Mouse (Mus musculus) layer of hippocampus, adult 18-20 months (tissue): ENCODE results near the gene Trim25. TPM values are rescaled to one million over a fixed set of nuclear protein-coding genes. Genes with fewer than 3 reads are reported as not detected.
"Not testable (repeated sequence)": the region's sequence is repeated elsewhere in the genome, so short reads cannot be mapped to it uniquely, and the experiment has no call there.

ENCODE experiments used
- DNase-seq, 2 experiments: peaks; one replicate each; pipeline ENCODE4 v3.0.0; 2022; ENCODE audit warnings: low spot score in 2 of 2
- total RNA-seq, 2 experiments: library from RNA; stranded (reverse); gene quantifications; 2 replicates each; pipeline ENCODE4 v1.2.3; 2021

The Trim25 gene
- total RNA-seq, 2 experiments from 2014 or later = 3.6 to 3.7 TPM

DNA sequence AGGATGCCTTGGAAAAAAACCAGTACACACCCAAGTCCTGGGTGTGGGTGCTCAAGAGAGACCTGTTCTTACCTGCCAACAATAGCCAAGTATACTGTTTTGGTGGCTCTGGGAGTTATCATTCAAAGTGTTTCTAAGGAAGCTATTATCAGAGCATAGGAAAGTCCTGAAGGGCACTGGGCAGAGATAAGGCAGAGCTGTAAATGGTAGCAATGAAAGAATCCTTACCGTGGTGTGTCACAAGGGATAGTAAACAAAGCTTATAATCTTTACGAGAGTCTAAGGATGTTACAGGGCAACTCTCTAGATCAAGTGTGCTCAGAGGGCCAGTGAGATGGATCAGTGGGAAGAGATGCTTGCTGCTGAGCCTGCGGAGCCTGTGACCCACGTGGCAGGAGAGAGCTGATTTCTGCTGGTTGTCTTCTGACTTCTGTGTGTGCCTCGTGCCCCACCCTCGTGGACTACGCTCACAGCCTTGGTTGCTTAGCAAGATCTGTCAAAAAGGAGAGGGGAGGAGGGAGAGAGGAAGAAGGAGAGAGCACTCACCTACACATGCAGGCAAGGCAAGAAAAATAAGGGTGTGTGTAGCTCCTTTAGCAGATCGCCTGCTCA lies 23.1 kb downstream of the Trim25 start:
- no peak for DNase-seq

DNA sequence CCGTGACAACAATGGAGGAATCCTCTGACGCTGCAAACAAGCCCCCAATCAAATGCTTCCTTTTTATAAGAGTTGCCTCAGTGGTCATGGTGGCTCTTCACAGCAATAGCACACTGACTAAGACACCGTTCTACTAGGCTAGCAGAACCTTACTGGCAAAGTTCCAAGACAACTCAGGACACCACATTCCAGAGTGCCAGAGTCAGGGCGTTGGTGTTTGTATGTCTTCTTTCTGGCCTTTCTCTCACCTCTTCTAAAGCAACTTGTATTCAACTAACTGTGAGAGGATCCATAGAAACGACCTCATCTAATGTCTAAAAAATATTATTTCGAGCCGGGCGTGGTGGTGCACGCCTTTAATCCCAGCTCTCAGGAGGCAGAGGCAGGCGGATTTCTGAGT lies 24.3 kb downstream of the Trim25 start:
- no peak for DNase-seq

GRCm38 (mm10) chr11:89024181-89024881 lies 25.2 kb downstream of the Trim25 start:
- no peak for DNase-seq

DNA sequence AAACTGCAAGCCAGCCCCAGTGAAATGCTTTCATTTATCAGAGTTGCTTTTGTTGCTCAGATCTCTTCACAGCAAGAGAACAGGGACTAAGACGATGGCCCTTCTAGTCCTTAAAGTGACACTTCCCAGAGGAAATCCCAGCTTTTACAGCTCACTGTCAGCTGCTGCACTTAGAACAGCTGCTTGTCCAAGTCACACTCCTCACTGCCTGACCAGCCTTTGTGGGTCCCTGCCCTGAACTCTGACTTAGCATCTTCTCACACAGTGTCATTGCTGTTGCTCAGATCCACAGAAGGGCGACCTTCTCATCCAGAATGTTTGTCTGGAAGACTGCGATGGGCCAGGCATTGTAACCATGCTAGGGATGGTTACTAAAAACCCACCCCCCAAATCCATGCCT lies 26.4 kb downstream of the Trim25 start:
- DNase-seq = no peak

DNA sequence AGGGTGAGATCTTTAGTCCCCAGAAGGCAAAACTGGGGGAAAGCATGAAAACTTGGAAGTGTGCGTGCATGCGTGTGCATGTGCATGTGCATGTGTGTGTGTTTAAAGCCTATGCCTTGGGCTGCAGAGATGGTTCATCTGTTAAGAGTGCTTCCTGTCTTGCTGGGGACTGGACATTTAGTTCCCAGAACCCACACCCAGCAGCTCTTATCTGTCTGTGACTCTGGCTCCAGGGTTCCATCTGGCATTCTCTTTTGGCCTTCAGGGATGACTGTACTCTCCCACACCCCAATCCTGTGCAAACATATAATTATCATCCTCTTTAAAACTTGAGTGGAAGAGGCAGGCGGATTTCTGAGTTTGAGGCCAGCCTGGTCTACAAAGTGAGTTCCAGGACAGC lies 26.9 kb downstream of the Trim25 start:
- DNase-seq = no peak

GRCm38 (mm10) chr11:89027955-89028361 lies 28.8 kb downstream of the Trim25 start:
- no peak for DNase-seq

DNA sequence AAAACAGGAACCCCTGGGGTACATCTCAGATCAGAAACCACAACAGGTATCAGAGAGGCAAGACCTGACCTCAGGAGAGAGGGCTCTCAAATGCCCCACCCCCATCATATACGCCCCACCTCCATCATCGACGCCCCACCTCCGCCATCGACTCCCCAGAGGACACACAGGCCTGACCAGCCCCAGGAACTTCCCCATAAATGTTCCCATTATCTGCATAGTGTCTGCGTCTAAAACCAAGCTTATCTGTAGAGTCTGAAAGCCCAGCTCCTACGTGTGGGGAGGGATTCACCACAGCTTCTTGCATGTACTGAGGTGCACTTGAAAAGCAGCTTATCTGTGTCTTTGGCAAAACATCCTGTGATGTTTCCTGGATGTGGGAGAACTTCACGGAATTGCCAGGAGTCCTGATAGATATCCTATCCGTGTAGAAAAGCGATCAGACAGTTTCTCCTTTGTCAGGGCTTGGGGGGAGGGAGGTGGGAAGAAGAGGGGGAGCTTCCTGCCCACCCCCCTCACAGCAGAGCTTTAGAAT lies 29.8 kb downstream of the Trim25 start:
- no peak for DNase-seq

GRCm38 (mm10) chr11:89030552-89030951 lies 31.4 kb downstream of the Trim25 start:
- DNase-seq = no peak

GRCm38 (mm10) chr11:89031189-89031588 lies 32.0 kb downstream of the Trim25 start:
- no peak for DNase-seq

DNA sequence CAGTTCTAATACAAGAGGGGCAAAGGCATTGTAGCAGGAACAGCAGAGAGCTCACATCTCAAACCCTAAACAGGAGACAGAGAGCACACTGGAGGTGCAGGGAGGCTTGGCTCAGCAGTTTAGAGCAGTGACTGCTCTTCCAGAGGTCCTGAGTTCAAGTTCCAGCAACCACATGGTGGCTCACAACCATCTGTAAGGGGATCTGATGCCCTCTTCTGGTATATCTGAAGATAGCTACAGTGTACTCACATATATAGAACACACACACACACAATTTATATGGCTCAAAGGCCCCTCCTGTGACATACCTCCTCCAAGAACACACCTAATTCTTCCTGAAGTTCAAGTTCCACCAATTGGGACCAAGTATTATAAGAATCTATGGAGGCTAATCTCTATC lies 35.4 kb downstream of the Trim25 start:
- DNase-seq = no peak

DNA sequence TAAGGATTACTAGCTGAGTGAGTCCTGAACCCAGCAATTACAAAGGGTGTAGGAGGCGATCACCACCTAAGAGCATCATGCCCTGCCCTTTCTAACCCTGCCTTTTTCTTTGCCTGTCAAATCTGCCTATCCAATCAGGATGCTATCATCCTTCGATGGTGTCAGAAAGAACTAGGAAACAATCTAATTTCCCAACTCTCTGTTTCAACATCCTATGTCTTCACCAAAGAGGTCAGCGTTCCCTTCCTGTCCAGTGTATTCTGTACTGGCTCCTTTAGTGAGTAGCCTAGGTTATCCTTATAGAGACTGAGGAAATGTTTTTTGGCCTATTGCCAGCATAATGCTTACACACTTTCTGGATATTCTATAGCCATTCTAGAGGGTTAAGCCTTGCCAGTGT lies 36.4 kb downstream of the Trim25 start:
- no peak for DNase-seq

DNA sequence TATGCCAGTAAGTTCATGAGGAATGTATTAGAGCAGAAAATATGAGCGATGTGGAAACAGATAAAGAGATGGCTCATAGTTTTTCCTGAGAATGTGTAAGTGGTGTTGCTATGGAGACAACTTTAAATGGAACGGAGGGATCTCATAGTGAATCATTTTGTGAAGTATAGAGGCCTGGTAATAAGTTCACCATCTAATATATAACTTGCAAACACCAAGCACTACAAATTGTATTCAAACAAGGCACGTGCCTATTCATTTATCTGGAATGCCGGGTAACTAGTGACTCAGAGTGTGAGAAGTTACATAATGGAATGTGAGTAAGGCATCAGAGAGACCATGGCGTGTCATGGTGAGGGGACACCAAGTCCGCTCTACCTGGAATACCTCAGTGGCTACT lies 39.3 kb downstream of the Trim25 start:
- no peak for DNase-seq

- DNase-seq = peak in 1 of 2 experiments; percentile 51
Observed at GRCm38 (mm10) chr11:89039325-89039724, 40.1 kb downstream of the Trim25 start.

GRCm38 (mm10) chr11:89041073-89041472 lies 41.9 kb downstream of the Trim25 start:
- not testable (repeated sequence) for DNase-seq

DNA sequence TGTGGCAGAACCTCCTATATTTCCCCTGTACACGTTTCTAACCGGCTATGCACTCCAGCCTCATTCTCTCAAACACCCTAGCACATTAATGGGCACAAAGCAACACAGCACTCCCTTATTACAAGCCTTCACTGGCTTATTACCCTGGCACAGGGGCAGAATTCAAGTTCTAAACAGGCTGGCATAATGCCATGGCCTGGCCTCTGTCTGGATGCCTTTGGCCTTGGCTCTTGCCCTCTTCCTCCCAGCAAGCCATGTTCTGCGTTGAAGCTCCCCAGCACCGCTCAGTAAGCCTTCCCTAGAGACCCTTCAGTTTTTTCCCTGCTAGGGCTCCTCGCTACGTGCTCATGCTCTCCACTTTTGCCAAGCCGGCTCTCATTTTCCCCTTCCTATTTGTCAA lies 43.9 kb downstream of the Trim25 start:
- no peak for DNase-seq

GRCm38 (mm10) chr11:89045501-89045900 lies 46.3 kb downstream of the Trim25 start:
- DNase-seq = not testable (repeated sequence)

DNA sequence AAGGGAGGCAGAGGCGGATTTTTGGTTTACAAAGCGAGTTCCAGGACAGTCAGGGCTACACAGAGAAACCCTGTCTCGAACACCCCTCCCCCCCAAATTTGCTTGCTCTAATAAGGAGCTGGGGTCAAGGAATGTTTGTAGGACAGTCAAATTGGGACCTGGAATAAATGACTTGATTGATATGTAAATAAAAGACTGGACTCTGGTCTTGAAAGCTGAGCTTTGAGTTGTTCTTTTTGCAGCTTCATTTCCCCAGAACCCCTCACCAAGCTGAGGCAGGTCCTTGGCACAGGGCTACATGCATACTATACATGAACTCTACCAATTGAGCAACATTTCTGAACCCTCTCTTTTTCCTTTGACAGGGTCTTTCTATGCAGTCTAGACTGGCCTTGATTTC lies 46.8 kb downstream of the Trim25 start:
- DNase-seq = no peak

- no peak for DNase-seq
Observed at GRCm38 (mm10) chr11:89051767-89052166, 52.6 kb downstream of the Trim25 start.

GRCm38 (mm10) chr11:89055931-89056690 lies 56.9 kb downstream of the Trim25 start:
- DNase-seq = peak in 1 of 2 experiments; percentile 69

DNA sequence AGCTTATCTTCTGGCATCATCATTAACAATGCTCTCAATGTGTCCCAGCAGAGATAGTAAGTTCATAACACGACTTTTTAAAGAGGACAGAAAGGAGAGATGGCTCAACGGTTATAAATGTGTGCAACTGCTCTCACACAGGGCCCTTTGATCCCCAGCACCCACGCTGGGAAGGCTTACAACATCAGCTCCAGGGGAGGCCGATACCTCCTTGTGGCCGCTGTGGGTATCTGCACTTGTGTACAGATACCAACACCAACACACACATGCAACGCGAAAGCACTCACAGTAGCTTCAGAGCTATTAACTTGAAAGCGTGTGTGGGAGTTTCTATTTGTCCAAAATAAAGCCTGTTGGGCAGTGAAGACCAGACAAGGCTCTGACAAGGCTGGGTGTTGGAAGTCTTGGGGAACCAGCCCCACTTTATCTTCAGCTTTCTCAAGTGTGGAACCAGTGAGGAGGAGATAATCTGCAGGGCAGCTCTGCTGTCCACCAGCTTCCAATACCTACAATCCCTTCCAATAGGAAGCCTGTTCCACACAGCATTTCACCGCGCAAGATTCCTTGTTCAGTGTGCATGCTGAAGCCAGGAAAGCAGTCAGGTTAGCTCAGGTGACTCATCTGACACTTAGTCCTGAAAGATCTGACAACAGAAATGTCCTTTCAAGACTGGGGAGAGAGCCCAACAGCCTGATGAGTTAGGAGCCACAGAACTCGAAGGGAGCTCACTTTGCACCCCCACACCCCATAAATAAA lies 59.5 kb downstream of the Trim25 start:
- no peak for DNase-seq

GRCm38 (mm10) chr11:89059919-89060422 lies 60.8 kb downstream of the Trim25 start:
- DNase-seq = peak; percentile 20 to 37
